Mouse (Mus musculus): Measurements from ENCODE around the gene Gm572. TPM values are rescaled to one million over a fixed set of nuclear protein-coding genes. Genes with fewer than 3 reads are reported as not detected.

The Gm572 gene
- polyA plus RNA-seq, 1 experiment from 2014 or later = 0.09 TPM

DNA sequence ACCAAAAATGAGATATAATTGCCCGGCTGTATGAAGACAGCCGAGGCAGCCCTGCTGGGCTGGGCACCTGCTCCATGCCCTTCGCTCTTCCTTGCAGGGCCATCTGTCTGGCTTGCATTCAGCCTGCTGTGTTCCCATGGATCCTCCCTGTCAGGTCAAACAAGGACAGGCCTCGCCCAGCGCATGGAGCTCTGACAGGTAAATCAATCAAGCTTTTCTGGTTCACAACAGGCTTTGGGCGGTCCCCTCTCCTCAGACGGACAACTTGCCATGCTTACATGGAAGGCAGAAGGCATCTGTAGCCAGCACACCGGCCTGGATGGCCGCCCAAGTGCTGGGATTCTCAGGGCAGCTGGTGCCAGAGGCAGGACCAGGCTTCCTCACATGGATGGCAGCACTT, 7.9 kb downstream of the Gm572 start:
- ATAC-seq (ENCODE audit: insufficient read depth, low FRiP score) = no peak
- 43% methylated on average over 9 of the region's 9 CpGs for WGBS

DNA sequence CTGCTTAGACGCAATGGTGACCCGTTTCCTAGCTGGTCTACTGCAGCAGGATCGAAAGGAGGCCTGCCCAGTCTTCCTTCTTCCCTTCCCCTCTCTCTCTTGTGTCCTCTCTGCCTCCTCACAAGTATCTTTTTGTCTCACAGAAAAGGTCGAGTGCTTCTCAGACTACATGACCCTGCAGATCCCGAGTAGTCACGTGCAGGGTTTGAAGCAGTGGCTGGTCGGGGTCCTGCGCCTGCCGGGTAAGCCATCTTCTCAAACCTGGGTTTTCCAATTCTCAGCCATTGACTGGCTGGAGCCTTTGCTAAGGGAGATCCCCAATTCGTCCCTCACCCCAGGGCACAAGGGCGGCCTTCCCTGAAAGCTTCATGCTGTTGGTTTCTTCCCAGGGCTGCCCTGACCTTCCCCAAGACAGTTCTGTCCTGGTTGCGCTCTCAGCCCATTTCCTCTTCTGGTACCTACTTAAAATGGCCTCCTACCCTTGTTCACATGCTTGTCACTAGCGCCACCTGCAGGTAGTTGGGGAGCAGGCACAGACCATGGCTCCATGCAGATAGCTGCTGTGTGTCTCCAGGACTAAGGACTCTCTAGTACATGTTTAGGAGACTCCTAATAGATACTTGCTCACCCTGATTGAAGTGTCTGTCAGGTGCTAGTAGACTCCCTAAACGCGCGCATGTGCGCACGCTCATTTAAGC, 11.7 kb downstream of the Gm572 start:
- Histone ChIP-seq H3K27ac (ENCODE audit: low read length) (no peak overlapping the region), H3K27me3 (ENCODE audit: control insufficient read depth, insufficient read depth, low read length) (no peaks in the 10 kb centered on the region), H3K4me1 (ENCODE audit: control insufficient read depth, insufficient read depth, low read length) (peaks cover 3% of the 10 kb centered on the region), H3K9ac (ENCODE audit: low read length) (no peak overlapping the region), H3K4me2 (ENCODE audit: low read depth, low read length) (no peak overlapping the region), H3K4me3 (replicated peaks; ENCODE audit: low read length) (no peak overlapping the region), H3K9me3 (replicated peaks; ENCODE audit: control insufficient read depth, low read length) (no peaks in the 10 kb centered on the region), H3K36me3 (ENCODE audit: control insufficient read depth, insufficient read depth, low read length) (no peaks in the 10 kb centered on the region)
- 85% methylated on average over 18 of the region's 18 CpGs for WGBS
- ATAC-seq (ENCODE audit: insufficient read depth, low FRiP score) = no peak

More for the DNA sequence above, 7.9 kb downstream of the Gm572 start:
- Histone ChIP-seq H3K36me3 (ENCODE audit: control insufficient read depth, insufficient read depth, low read length) (no peaks in the 10 kb centered on the region), H3K4me1 (ENCODE audit: control insufficient read depth, insufficient read depth, low read length) (peaks cover 3% of the 10 kb centered on the region; the same call in 1 of the 2 replicates), H3K9ac (ENCODE audit: low read length) (0 out of 2 replicates have a peak overlapping the region, but pooled peaks have one; percentile 19), H3K27me3 (ENCODE audit: control insufficient read depth, insufficient read depth, low read length) (no peaks in the 10 kb centered on the region), H3K4me3 (replicated peaks; ENCODE audit: low read length) (no peak overlapping the region), H3K9me3 (replicated peaks; ENCODE audit: control insufficient read depth, low read length) (no peaks in the 10 kb centered on the region), H3K27ac (ENCODE audit: low read length) (no peak overlapping the region), H3K4me2 (ENCODE audit: low read depth, low read length) (no peak overlapping the region)

DNA sequence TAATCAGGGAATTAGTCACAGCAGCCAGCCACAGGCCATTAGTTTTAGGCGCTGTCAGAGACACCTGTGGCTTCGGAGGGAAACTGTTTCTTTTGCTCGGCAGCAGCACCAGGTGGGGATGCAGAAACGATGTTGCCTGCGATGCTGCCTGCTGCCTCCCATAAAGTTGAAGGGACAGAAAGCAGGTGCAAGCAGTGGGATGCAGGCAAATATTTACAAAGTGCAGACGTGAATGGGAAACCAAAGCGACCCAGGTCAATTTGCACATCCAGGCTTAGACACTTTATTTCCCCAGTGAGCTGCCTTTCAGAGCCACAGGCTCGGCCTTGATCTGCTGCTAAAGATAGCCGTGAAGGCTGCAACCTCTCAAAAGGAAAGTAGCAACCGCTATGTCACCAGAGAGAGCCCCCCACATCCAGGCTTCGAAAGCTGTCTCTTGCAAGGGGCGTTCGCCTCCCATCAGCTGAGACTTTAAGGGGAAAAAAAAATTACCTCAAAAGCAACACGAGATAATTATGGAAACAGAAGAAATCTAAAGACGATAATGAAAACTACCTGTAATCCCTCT, 13.7 kb downstream of the Gm572 start:
- no peaks in the 10 kb centered on the region for H3K27me3 ChIP-seq (ENCODE audit: control insufficient read depth, insufficient read depth, low read length)
- no peak for ATAC-seq (ENCODE audit: insufficient read depth, low FRiP score)
- 17% methylated on average over 15 of the region's 15 CpGs for WGBS
- H3K4me3 ChIP-seq (replicated peaks; ENCODE audit: low read length) = no peak overlapping the region
- H3K9ac ChIP-seq (ENCODE audit: low read length) = 0 out of 2 replicates have a peak overlapping the region, but pooled peaks have one; percentile 40
- H3K27ac ChIP-seq (ENCODE audit: low read length) = no peak overlapping the region
- no peaks in the 10 kb centered on the region for H3K9me3 ChIP-seq (replicated peaks; ENCODE audit: control insufficient read depth, low read length)
- no peak overlapping the region for H3K4me2 ChIP-seq (ENCODE audit: low read depth, low read length)
- peaks cover 3% of the 10 kb centered on the region; the same call in 1 of the 2 replicates for H3K4me1 ChIP-seq (ENCODE audit: control insufficient read depth, insufficient read depth, low read length)
- H3K36me3 ChIP-seq (ENCODE audit: control insufficient read depth, insufficient read depth, low read length) = no peaks in the 10 kb centered on the region

DNA sequence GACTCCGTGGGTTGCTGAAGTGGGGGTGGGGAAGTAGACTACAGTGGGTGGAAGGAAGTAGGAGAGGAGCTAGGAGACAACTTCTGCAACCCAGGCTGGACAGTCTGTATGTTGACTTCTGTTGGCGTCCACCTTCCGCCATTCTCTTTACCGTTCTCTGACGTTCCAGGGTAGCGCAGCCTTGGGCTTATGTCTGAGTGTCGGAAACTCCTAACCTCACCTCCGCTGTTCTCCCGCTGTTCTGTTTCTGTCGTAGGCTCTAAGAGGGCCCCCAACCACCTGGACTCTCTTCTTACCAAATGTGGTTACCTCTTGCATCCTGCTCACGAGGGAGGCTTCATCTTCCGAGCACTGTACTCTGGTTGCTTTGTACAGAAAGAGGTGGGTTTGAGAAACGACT, 14.7 kb downstream of the Gm572 start:
- no peak overlapping the region for H3K4me2 ChIP-seq (ENCODE audit: low read depth, low read length)
- no peaks in the 10 kb centered on the region for H3K36me3 ChIP-seq (ENCODE audit: control insufficient read depth, insufficient read depth, low read length)
- ATAC-seq (ENCODE audit: insufficient read depth, low FRiP score) = no peak
- peaks cover 10% of the 10 kb centered on the region; the same call in 1 of the 2 replicates for H3K4me1 ChIP-seq (ENCODE audit: control insufficient read depth, insufficient read depth, low read length)
- H3K27me3 ChIP-seq (ENCODE audit: control insufficient read depth, insufficient read depth, low read length) = no peaks in the 10 kb centered on the region
- H3K9ac ChIP-seq (ENCODE audit: low read length) = no peak overlapping the region
- WGBS = 71% methylated on average over 13 of the region's 13 CpGs
- no peak overlapping the region for H3K4me3 ChIP-seq (replicated peaks; ENCODE audit: low read length)
- no peaks in the 10 kb centered on the region for H3K9me3 ChIP-seq (replicated peaks; ENCODE audit: control insufficient read depth, low read length)
- no peak overlapping the region for H3K27ac ChIP-seq (ENCODE audit: low read length)

DNA sequence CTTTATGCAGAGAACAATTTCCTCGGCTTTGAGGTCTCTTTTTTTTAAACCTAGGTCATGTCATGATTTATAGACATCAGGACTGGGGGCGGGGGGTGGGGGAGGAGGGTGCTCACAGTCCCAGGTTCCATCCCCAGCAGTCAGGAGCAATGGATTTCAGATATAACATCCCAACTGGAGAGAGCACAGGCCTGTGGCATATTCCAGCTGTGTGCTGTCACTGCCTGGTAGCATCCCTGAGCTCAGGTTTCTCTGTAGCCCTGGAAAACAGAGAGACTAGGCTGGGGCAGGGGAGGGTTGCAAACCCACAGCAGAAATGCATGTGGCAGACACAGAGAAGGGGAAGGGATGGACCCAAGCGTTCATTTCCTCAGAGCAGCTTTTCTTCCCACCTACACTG, 17.1 kb downstream of the Gm572 start:
- ATAC-seq (ENCODE audit: insufficient read depth, low FRiP score) = no peak
- WGBS = 27% methylated on average over 3 of the region's 3 CpGs
- H3K36me3 ChIP-seq (ENCODE audit: control insufficient read depth, insufficient read depth, low read length) = no peaks in the 10 kb centered on the region
- H3K4me3 ChIP-seq (replicated peaks; ENCODE audit: low read length) = no peak overlapping the region
- H3K27ac ChIP-seq (ENCODE audit: low read length) = no peak overlapping the region
- no peaks in the 10 kb centered on the region for H3K9me3 ChIP-seq (replicated peaks; ENCODE audit: control insufficient read depth, low read length)
- H3K27me3 ChIP-seq (ENCODE audit: control insufficient read depth, insufficient read depth, low read length) = no peaks in the 10 kb centered on the region
- peaks cover 13% of the 10 kb centered on the region; the same call in 1 of the 2 replicates for H3K4me1 ChIP-seq (ENCODE audit: control insufficient read depth, insufficient read depth, low read length)
- no peak overlapping the region for H3K4me2 ChIP-seq (ENCODE audit: low read depth, low read length)
- no peak overlapping the region for H3K9ac ChIP-seq (ENCODE audit: low read length)

DNA sequence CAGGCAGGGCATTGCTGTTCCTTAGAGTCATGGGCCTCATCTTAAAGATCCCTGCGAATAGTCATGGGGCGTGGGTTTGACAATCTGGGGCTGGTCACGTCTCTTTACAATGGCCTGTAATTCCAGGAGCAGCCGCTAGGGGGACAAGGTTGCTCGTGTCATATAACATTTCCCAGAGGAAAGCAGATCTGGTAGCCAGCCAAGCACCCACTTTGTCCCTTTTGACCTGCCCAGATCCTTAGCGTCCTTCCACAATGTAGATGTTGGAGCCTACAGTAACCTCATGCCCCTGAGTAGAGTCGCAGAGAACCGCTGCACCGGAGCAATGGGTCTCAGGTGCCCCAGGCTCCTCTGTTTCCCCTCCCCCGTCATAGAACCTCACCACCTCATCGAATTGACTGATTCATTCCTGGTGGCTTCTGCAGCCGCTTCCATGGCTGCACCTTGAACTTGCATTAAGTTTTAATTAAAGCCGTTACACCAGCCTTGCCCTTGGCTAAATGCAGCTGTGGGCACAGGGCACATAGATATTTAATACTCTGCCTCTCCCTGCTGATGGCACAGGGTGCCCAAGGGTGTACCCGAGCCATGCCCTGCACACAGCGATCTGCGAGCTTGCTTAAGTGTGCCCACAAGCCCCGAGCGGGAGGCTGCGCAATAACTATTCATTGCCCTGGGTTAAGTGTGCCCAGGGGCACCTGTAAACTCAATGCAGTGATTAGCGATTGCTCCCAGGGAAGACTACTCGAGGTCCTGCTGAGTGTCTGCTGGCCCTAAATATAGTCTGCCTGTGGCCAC, 19.2 kb downstream of the Gm572 start:
- Histone ChIP-seq H3K4me2 (ENCODE audit: low read depth, low read length) (peak overlapping the region; percentile 19; the same call in 1 of the 2 replicates), H3K36me3 (ENCODE audit: control insufficient read depth, insufficient read depth, low read length) (no peaks in the 10 kb centered on the region), H3K9ac (ENCODE audit: low read length) (no peak overlapping the region), H3K4me3 (replicated peaks; ENCODE audit: low read length) (no peak overlapping the region), H3K4me1 (ENCODE audit: control insufficient read depth, insufficient read depth, low read length) (peaks cover 9% of the 10 kb centered on the region; the same call in 1 of the 2 replicates), H3K27me3 (ENCODE audit: control insufficient read depth, insufficient read depth, low read length) (no peaks in the 10 kb centered on the region), H3K9me3 (replicated peaks; ENCODE audit: control insufficient read depth, low read length) (no peaks in the 10 kb centered on the region), H3K27ac (ENCODE audit: low read length) (no peak overlapping the region)
- WGBS = 38% methylated on average over 21 of the region's 21 CpGs
- peak; percentile 42 for ATAC-seq (ENCODE audit: insufficient read depth, low FRiP score)

DNA sequence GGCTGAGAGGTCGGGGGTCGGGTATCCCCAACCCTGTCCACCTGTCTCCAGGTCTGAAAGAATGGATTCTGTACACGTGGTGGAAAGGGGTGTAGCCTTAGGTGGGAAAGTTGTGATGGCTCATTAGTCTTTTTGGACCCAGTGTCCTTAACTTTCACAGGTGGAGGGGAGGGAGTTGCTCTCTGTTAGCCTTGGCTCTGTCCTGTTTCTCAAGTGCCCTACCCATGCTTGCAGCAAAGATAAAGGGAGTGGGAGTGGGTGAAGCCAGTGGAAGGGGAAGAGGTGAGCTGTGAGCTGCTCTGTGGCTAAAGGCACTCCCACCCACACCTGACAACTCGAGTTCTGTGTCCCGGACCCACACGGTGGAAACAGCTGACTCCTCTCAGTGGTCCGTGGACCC, 20.2 kb downstream of the Gm572 start:
- no peak for ATAC-seq (ENCODE audit: insufficient read depth, low FRiP score)
- no peaks in the 10 kb centered on the region for H3K36me3 ChIP-seq (ENCODE audit: control insufficient read depth, insufficient read depth, low read length)
- no peak overlapping the region for H3K27ac ChIP-seq (ENCODE audit: low read length)
- H3K9me3 ChIP-seq (replicated peaks; ENCODE audit: control insufficient read depth, low read length) = no peaks in the 10 kb centered on the region
- 61% methylated on average over 7 of the region's 7 CpGs for WGBS
- no peak overlapping the region for H3K4me3 ChIP-seq (replicated peaks; ENCODE audit: low read length)
- H3K9ac ChIP-seq (ENCODE audit: low read length) = no peak overlapping the region
- H3K27me3 ChIP-seq (ENCODE audit: control insufficient read depth, insufficient read depth, low read length) = no peaks in the 10 kb centered on the region
- peaks cover 9% of the 10 kb centered on the region; the same call in 1 of the 2 replicates for H3K4me1 ChIP-seq (ENCODE audit: control insufficient read depth, insufficient read depth, low read length)
- H3K4me2 ChIP-seq (ENCODE audit: low read depth, low read length) = no peak overlapping the region

DNA sequence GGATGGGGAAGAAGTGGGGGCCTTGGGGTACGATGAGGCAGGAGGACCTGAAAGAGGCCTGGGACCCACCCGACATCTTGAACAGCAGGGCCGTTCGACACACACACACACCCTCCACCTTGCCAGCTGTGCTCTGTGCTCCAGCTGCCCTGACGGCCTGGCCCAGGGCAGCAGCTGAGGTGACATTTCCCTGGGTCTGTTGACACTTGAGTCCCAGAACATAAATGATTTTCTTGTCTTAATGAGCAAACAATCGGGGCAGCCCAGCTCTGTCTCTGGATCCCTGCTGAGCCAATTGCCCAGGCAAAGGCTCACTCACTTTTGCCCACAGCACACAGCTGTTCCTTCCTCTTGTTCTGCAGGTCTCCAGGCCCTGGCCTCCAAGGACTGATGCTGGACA, 20.9 kb downstream of the Gm572 start:
- no peaks in the 10 kb centered on the region for H3K36me3 ChIP-seq (ENCODE audit: control insufficient read depth, insufficient read depth, low read length)
- H3K4me3 ChIP-seq (replicated peaks; ENCODE audit: low read length) = no peak overlapping the region
- H3K4me1 ChIP-seq (ENCODE audit: control insufficient read depth, insufficient read depth, low read length) = peaks cover 9% of the 10 kb centered on the region; the same call in 1 of the 2 replicates
- no peaks in the 10 kb centered on the region for H3K9me3 ChIP-seq (replicated peaks; ENCODE audit: control insufficient read depth, low read length)
- H3K27me3 ChIP-seq (ENCODE audit: control insufficient read depth, insufficient read depth, low read length) = no peaks in the 10 kb centered on the region
- ATAC-seq (ENCODE audit: insufficient read depth, low FRiP score) = peak; percentile 39; the same call in 1 of the 2 replicates
- WGBS = 33% methylated on average over 6 of the region's 6 CpGs
- H3K9ac ChIP-seq (ENCODE audit: low read length) = no peak overlapping the region
- no peak overlapping the region for H3K4me2 ChIP-seq (ENCODE audit: low read depth, low read length)
- H3K27ac ChIP-seq (ENCODE audit: low read length) = no peak overlapping the region

Data from stomach, embryonic 16.5 days (tissue).